Comparison of ENCODE assay signal across 1 mouse cellular context in genomic region chr8:84656641-84657126, GRCm38 (mm10).
TF ChIP-seq lines count a peak whose summit lies in the region.

No protein-coding gene starts in this region.

TF ChIP-seq in CH12.LX, 34 proteins besides CTCF, POLR2A, EP300 and RAD21:
- TF ChIP-seq IRF4 (IDR thresholded peaks at IDR 0.05; ENCODE audit: low read depth, low read length) (peak; percentile 47; the same call in 1 of the 2 replicates), CHD1 (IDR thresholded peaks at IDR 0.05; ENCODE audit: low read depth, low read length) (peak; percentile 41; the same call in 1 of the 2 replicates), GABPA (IDR thresholded peaks at IDR 0.05; ENCODE audit: insufficient replicate concordance, low read depth, low read length) (no peak), TBP (conservative IDR thresholded peaks at IDR 0.05; ENCODE audit: low read depth, low read length) (0 out of 2 replicates have a peak, but pooled peaks have one; percentile 26), POLR2AphosphoS2 (IDR thresholded peaks at IDR 0.05; ENCODE audit: low read depth, low read length) (no peak), ETS1 (conservative IDR thresholded peaks at IDR 0.05; ENCODE audit: low read depth, low read length) (peak; percentile 53), TCF12 (IDR thresholded peaks at IDR 0.05; ENCODE audit: low read depth, low read length) (peak; percentile 51; the same call in 1 of the 2 replicates), ZKSCAN1 (IDR thresholded peaks at IDR 0.05; ENCODE audit: borderline replicate concordance, low read depth, low read length) (no peak), MYC (IDR thresholded peaks at IDR 0.05; ENCODE audit: low read depth, low read length) (no peak), BHLHE40 (IDR thresholded peaks at IDR 0.05; ENCODE audit: low read depth, low read length) (peak; percentile 74), MEF2A (IDR thresholded peaks at IDR 0.05; ENCODE audit: borderline replicate concordance, low read depth, low read length) (peak; percentile 70), E2F4 (IDR thresholded peaks at IDR 0.05; ENCODE audit: insufficient replicate concordance, low read depth, low read length) (0 out of 2 replicates have a peak, but pooled peaks have one; percentile 35), MAZ (IDR thresholded peaks at IDR 0.05; ENCODE audit: low read depth, low read length) (no peak), MAX (IDR thresholded peaks at IDR 0.05; ENCODE audit: low read length) (no peak)
